Mouse (Mus musculus) adrenal gland, postnatal 25 days (tissue): ENCODE results near the gene Zscan4-ps1. TPM values are rescaled to one million over a fixed set of nuclear protein-coding genes. Genes with fewer than 3 reads are reported as not detected.
"Not testable (repeated sequence)": the region's sequence is repeated elsewhere in the genome, so short reads cannot be mapped to it uniquely, and the experiment has no call there.

Source experiments
- DNase-seq: peaks from one replicate; pipeline ENCODE4 v3.0.0; 2021; ENCODE audit warnings: mixed read lengths
- long read RNA-seq: library from polyadenylated mRNA; stranded (forward); transcript quantifications from one replicate; pipeline ENCODE4 v2.0.0, GENCODE M21; 2021
- total RNA-seq: library from RNA; stranded (reverse); gene quantifications from 2 replicates; pipeline ENCODE4 v1.2.3, GENCODE M21; 2021

The Zscan4-ps1 gene
- not detected in 2 replicates for total RNA-seq
- long read RNA-seq = 0 reads

DNA sequence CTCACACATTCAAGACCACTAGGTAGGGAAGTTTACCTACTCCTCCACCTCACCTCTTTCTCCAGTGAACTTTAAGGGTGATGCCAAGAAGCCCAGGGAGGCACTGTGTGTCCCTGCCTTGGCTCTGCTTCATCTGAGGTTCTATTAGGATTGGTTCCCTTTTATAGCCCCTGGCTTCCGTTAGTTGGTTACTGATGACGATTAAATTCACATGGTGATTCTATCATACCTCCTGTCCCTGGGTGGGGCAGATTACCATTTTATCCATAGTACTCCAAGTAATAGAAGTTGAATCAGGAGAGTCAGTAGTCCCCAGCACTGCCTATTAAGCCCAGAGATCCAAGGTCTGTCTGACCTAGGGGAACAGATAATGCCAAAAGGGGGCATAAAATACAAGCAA is at the start of gene Zscan4-ps1:
Gene Zscan4-ps1 (minus strand): TSS at position 101 of the 400 bp plus-strand sequence.
- not testable (repeated sequence) for DNase-seq

Other genes with a start within 250 kb of the Zscan4-ps1 start
- not detected in 2 replicates for gene Zscan4b, start 164.6 kb downstream of the Zscan4-ps1 start, total RNA-seq
- gene Zscan4c, start 63.9 kb downstream of the Zscan4-ps1 start, total RNA-seq = not detected in 2 replicates
- not detected in 2 replicates for gene Zscan4d, start 96.5 kb upstream of the Zscan4-ps1 start, total RNA-seq
- not detected in 2 replicates for gene Zscan4e, start 241.0 kb upstream of the Zscan4-ps1 start, total RNA-seq